Mouse (Mus musculus): Measurements from ENCODE around the gene Rsf1. TPM values are rescaled to one million over a fixed set of nuclear protein-coding genes. Genes with fewer than 3 reads are reported as not detected.
A peak's percentile ranks its signal among the peaks of the same experiment; 100 is the strongest.

Gene Rsf1
- polyA plus RNA-seq, 1 experiment = 3.3 TPM

- Histone ChIP-seq H3K36me3 (ENCODE audit: control insufficient read depth, insufficient read depth, low read length) (peaks cover 10% of the 10 kb centered on the region), H3K27ac (ENCODE audit: insufficient read depth, low read depth, low read length) (no peak overlapping the region), H3K4me3 (ENCODE audit: insufficient read depth, low read depth, low read length) (no peak overlapping the region), H3K27me3 (replicated peaks; ENCODE audit: control insufficient read depth, insufficient read depth, low read length) (no peaks in the 10 kb centered on the region), H3K4me1 (ENCODE audit: control insufficient read depth, insufficient read depth, low read length) (no peaks in the 10 kb centered on the region)
- 9% methylated on average over 1 of the region's 1 CpGs for WGBS
- peak; percentile 37 for DNase-seq
- TF ChIP-seq CTCF (conservative IDR thresholded peaks at IDR 0.05; ENCODE audit: insufficient read depth, insufficient read length, low read depth, low read length) (no peak), POLR2A (IDR thresholded peaks at IDR 0.05; ENCODE audit: low read depth, low read length) (no peak)
Observed at GRCm38 (mm10) chr7:97679239-97679638, 99.5 kb downstream of the Rsf1 start.

- no peak overlapping the region for H3K27ac ChIP-seq (ENCODE audit: insufficient read depth, low read depth, low read length)
- H3K27me3 ChIP-seq (replicated peaks; ENCODE audit: control insufficient read depth, insufficient read depth, low read length) = no peaks in the 10 kb centered on the region
- TF ChIP-seq CTCF (conservative IDR thresholded peaks at IDR 0.05; ENCODE audit: insufficient read depth, insufficient read length, low read depth, low read length) (no peak), POLR2A (IDR thresholded peaks at IDR 0.05; ENCODE audit: low read depth, low read length) (no peak)
- no peaks in the 10 kb centered on the region for H3K4me1 ChIP-seq (ENCODE audit: control insufficient read depth, insufficient read depth, low read length)
- H3K4me3 ChIP-seq (ENCODE audit: insufficient read depth, low read depth, low read length) = no peak overlapping the region
- DNase-seq = no peak
- H3K36me3 ChIP-seq (ENCODE audit: control insufficient read depth, insufficient read depth, low read length) = peaks cover 4% of the 10 kb centered on the region
- 83% methylated on average over 2 of the region's 2 CpGs for WGBS
Observed at GRCm38 (mm10) chr7:97687831-97688230, 108.1 kb downstream of the Rsf1 start.

- peaks cover 3% of the 10 kb centered on the region; the same call in 1 of the 2 replicates for H3K4me1 ChIP-seq (ENCODE audit: control insufficient read depth, insufficient read depth, low read length)
- no peaks in the 10 kb centered on the region for H3K36me3 ChIP-seq (ENCODE audit: control insufficient read depth, insufficient read depth, low read length)
- TF ChIP-seq CTCF (conservative IDR thresholded peaks at IDR 0.05; ENCODE audit: insufficient read depth, insufficient read length, low read depth, low read length) = no peak
- TF ChIP-seq POLR2A (IDR thresholded peaks at IDR 0.05; ENCODE audit: low read depth, low read length) = no peak
- no peak for DNase-seq
- no peak overlapping the region for H3K4me3 ChIP-seq (ENCODE audit: insufficient read depth, low read depth, low read length)
- no peak overlapping the region for H3K27ac ChIP-seq (ENCODE audit: insufficient read depth, low read depth, low read length)
- H3K27me3 ChIP-seq (replicated peaks; ENCODE audit: control insufficient read depth, insufficient read depth, low read length) = no peaks in the 10 kb centered on the region
- 98% methylated on average over 1 of the region's 1 CpGs for WGBS
Observed at GRCm38 (mm10) chr7:97695441-97695840, 115.8 kb downstream of the Rsf1 start.

- Histone ChIP-seq H3K4me3 (ENCODE audit: insufficient read depth, low read depth, low read length) (peak overlapping the region; percentile 95), H3K4me1 (ENCODE audit: control insufficient read depth, insufficient read depth, low read length) (peaks cover 3% of the 10 kb centered on the region; the same call in 1 of the 2 replicates), H3K27ac (ENCODE audit: insufficient read depth, low read depth, low read length) (no peak overlapping the region), H3K36me3 (ENCODE audit: control insufficient read depth, insufficient read depth, low read length) (no peaks in the 10 kb centered on the region), H3K27me3 (replicated peaks; ENCODE audit: control insufficient read depth, insufficient read depth, low read length) (no peaks in the 10 kb centered on the region)
- TF ChIP-seq POLR2A (IDR thresholded peaks at IDR 0.05; ENCODE audit: low read depth, low read length) = no peak
- TF ChIP-seq CTCF (conservative IDR thresholded peaks at IDR 0.05; ENCODE audit: insufficient read depth, insufficient read length, low read depth, low read length) = no peak
- no peak for DNase-seq
- 39% methylated on average over 19 of the region's 19 CpGs for WGBS
Observed at GRCm38 (mm10) chr7:97696133-97696505, 116.4 kb downstream of the Rsf1 start.

- under 1% methylated on average over 63 of the region's 63 CpGs for WGBS
- no peaks in the 10 kb centered on the region for H3K27me3 ChIP-seq (replicated peaks; ENCODE audit: control insufficient read depth, insufficient read depth, low read length)
- TF ChIP-seq CTCF (conservative IDR thresholded peaks at IDR 0.05; ENCODE audit: insufficient read depth, insufficient read length, low read depth, low read length) = no peak
- TF ChIP-seq POLR2A (IDR thresholded peaks at IDR 0.05; ENCODE audit: low read depth, low read length) = peak; percentile 36
- peak; percentile 95 for DNase-seq
- H3K4me3 ChIP-seq (ENCODE audit: insufficient read depth, low read depth, low read length) = peak within 1 kb of the TSS; percentile 95
- H3K27ac ChIP-seq (ENCODE audit: insufficient read depth, low read depth, low read length) = peak within 1 kb of the TSS; percentile 13; the same call in 1 of the 2 replicates
- peaks cover 3% of the 10 kb centered on the region; the same call in 1 of the 2 replicates for H3K4me1 ChIP-seq (ENCODE audit: control insufficient read depth, insufficient read depth, low read length)
- H3K36me3 ChIP-seq (ENCODE audit: control insufficient read depth, insufficient read depth, low read length) = no peaks in the 10 kb centered on the region
Observed at GRCm38 (mm10) chr7:97696506-97697254, 117.0 kb downstream of the Rsf1 start, which contains the start of gene Clns1a. Clns1a (plus strand) TSS chr7:97696634.

GRCm38 (mm10) chr7:97700173-97700572 is 120.5 kb downstream of the Rsf1 start:
- no peak overlapping the region for H3K27ac ChIP-seq (ENCODE audit: insufficient read depth, low read depth, low read length)
- no peak for DNase-seq
- WGBS = 95% methylated on average over 4 of the region's 4 CpGs
- H3K36me3 ChIP-seq (ENCODE audit: control insufficient read depth, insufficient read depth, low read length) = no peaks in the 10 kb centered on the region
- H3K27me3 ChIP-seq (replicated peaks; ENCODE audit: control insufficient read depth, insufficient read depth, low read length) = no peaks in the 10 kb centered on the region
- H3K4me1 ChIP-seq (ENCODE audit: control insufficient read depth, insufficient read depth, low read length) = peaks cover 3% of the 10 kb centered on the region; the same call in 1 of the 2 replicates
- H3K4me3 ChIP-seq (ENCODE audit: insufficient read depth, low read depth, low read length) = no peak overlapping the region
- no peak for TF ChIP-seq CTCF (conservative IDR thresholded peaks at IDR 0.05; ENCODE audit: insufficient read depth, insufficient read length, low read depth, low read length)
- no peak for TF ChIP-seq POLR2A (IDR thresholded peaks at IDR 0.05; ENCODE audit: low read depth, low read length)

- no peak overlapping the region for H3K4me3 ChIP-seq (ENCODE audit: insufficient read depth, low read depth, low read length)
- no peaks in the 10 kb centered on the region for H3K36me3 ChIP-seq (ENCODE audit: control insufficient read depth, insufficient read depth, low read length)
- H3K4me1 ChIP-seq (ENCODE audit: control insufficient read depth, insufficient read depth, low read length) = peaks cover under 1% of the 10 kb centered on the region; the same call in 1 of the 2 replicates
- no peak for DNase-seq
- TF ChIP-seq CTCF (conservative IDR thresholded peaks at IDR 0.05; ENCODE audit: insufficient read depth, insufficient read length, low read depth, low read length) (no peak), POLR2A (IDR thresholded peaks at IDR 0.05; ENCODE audit: low read depth, low read length) (no peak)
- no peak overlapping the region for H3K27ac ChIP-seq (ENCODE audit: insufficient read depth, low read depth, low read length)
- WGBS = 79% methylated on average over 6 of the region's 6 CpGs
- H3K27me3 ChIP-seq (replicated peaks; ENCODE audit: control insufficient read depth, insufficient read depth, low read length) = no peaks in the 10 kb centered on the region
Observed at GRCm38 (mm10) chr7:97701106-97701505, 121.4 kb downstream of the Rsf1 start.
